Mouse (Mus musculus) small intestine, adult 2 months (tissue): ENCODE data around the gene Speg.

Experiments used
- CTCF ChIP-seq: fragments of 200-500 bp; IDR thresholded peaks from 2 replicates; pipeline ENCODE4 v1.5.1; 2012; ENCODE audit warnings: low read depth, mild to moderate bottlenecking, control low read depth, inconsistent platforms, low read length, moderate library complexity, mixed read lengths; ENCODE audit not compliant: insufficient replicate concordance, insufficient read length; ENCODE audit errors: extremely low read depth
- POLR2A ChIP-seq: fragments of 200-500 bp; IDR thresholded peaks from 2 replicates; pipeline ENCODE4 v1.6.1; 2012; ENCODE audit warnings: low read depth, mild to moderate bottlenecking, control low read depth, inconsistent platforms, low read length, moderate library complexity

GRCm38 (mm10) chr1:75360112-75361031 is 14.7 kb upstream of the Speg start, which contains the start of gene Des:
- TF ChIP-seq CTCF, result no peak
- no peak for TF ChIP-seq POLR2A
